Mouse (Mus musculus): ENCODE data around the gene 5430427O19Rik. TPM values are rescaled to one million over a fixed set of nuclear protein-coding genes. Genes with fewer than 3 reads are reported as not detected.

Gene 5430427O19Rik
- polyA plus RNA-seq (2012; rRNA removed), result not detected in 2 replicates

DNA sequence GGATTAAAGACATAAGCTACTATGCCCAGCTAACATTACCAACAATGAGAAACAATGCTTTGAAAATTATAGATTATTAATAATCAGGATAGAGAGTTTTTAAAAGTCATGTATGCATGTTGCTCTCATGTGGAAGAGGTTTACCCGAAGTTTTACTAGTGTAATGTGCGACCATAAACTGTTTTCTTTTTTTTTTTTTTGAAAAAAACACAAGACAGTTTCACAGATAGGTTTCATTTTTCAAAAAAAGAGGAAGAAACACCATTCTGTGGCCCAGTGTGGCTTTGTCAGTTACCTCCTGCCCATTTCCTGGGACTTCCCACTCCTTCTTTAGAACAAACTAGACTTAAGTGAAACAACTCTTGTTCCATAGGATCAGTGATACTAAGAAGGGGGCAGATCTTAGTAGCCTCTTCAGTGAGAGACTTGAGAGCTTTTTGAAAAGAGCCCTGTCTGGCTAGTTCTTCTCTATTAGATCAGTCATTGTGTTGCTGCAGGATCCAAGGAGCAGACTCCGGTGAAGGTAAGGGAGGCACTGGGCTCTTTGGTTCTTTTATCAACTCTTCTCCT, at the start of gene 5430427O19Rik:
5430427O19Rik (plus strand) TSS at position 441 of the 570 bp plus-strand sequence.

Other genes with a start within 250 kb of the 5430427O19Rik start
- gene Gk, start 93.5 kb upstream of the 5430427O19Rik start, polyA plus RNA-seq (2012; rRNA removed), result 0.82 and 1.0 TPM in 2 replicates
- not detected in 2 replicates for gene Samt3, start 173.8 kb downstream of the 5430427O19Rik start, polyA plus RNA-seq (2012; rRNA removed)

Measured in stomach, adult 2 months (tissue).